Mouse (Mus musculus) liver, adult 2 months (tissue): Measurements from ENCODE around the gene Hdac6. TPM values are rescaled to one million over a fixed set of nuclear protein-coding genes. Genes with fewer than 3 reads are reported as not detected.

Experiments used
- DNase-seq: peaks from one replicate; pipeline ENCODE4 v3.0.0-alpha.2; 2011; ENCODE audit warnings: low read depth, low spot score; ENCODE audit errors: extremely low read depth
- H3K27ac ChIP-seq: fragments of 200-500 bp; replicated peaks from 2 replicates; pipeline ENCODE4 v1.5.1; 2012; ENCODE audit warnings: low read depth, mild to moderate bottlenecking, control low read depth, inconsistent platforms, low read length; ENCODE audit not compliant: insufficient read depth
- H3K27me3 ChIP-seq: fragments of 200-500 bp; 2 replicates; pipeline ENCODE4 v1.6.1; 2012; ENCODE audit warnings: mild to moderate bottlenecking, moderate library complexity, low read length, inconsistent platforms; ENCODE audit not compliant: control insufficient read depth, insufficient read depth
- H3K36me3 ChIP-seq: fragments of 200-500 bp; 2 replicates; pipeline ENCODE4 v1.6.1; 2012; ENCODE audit warnings: low read length, inconsistent platforms; ENCODE audit not compliant: control insufficient read depth, insufficient read depth
- H3K4me1 ChIP-seq: fragments of 200-500 bp; 2 replicates; pipeline ENCODE4 v1.6.1; 2011; ENCODE audit warnings: low read length; ENCODE audit not compliant: control insufficient read depth, insufficient read depth
- H3K4me3 ChIP-seq: fragments of 200-500 bp; 2 replicates; pipeline ENCODE4 v1.5.1; 2011; ENCODE audit warnings: low read depth, mild to moderate bottlenecking, control low read depth, low read length, moderate library complexity; ENCODE audit not compliant: insufficient read depth
- H3K79me2 ChIP-seq: fragments of 200-500 bp; 2 replicates; pipeline ENCODE4 v1.6.1; 2012; ENCODE audit warnings: inconsistent platforms, mild to moderate bottlenecking, low read length, moderate library complexity; ENCODE audit not compliant: control insufficient read depth, insufficient read depth
- H3K9ac ChIP-seq: fragments of 200-500 bp; 2 replicates; pipeline ENCODE4 v1.6.1; 2012; ENCODE audit warnings: low read depth, mild to moderate bottlenecking, control low read depth, inconsistent platforms, low read length
- CTCF ChIP-seq: fragments of 200-500 bp; IDR thresholded peaks from 2 replicates; pipeline ENCODE4 v1.5.1; 2011; ENCODE audit warnings: low read depth, low read length, control low read depth
- POLR2A ChIP-seq: fragments of 200-500 bp; IDR thresholded peaks from 2 replicates; pipeline ENCODE4 v1.6.1; 2011; ENCODE audit warnings: low read length, control low read depth; ENCODE audit not compliant: insufficient read depth; ENCODE audit errors: extremely low read depth
- WGBS: fragments of 180-500 bp; shearing (Covaris S2); methylation state at CpG from one replicate; pipeline ENCODE4 v1.1.7; 2018; 5-methylcytosine and 5-hydroxymethylcytosine counted together
- polyA plus RNA-seq: library from polyadenylated mRNA; depleted of rRNA; stranded (reverse); fragments of >200 nt; gene quantifications from 2 replicates; pipeline ENCODE4 v1.2.3, GENCODE M21; 2012; rRNA removed
- total RNA-seq: library from RNA; depleted of rRNA; stranded (reverse); fragments of >200 nt; gene quantifications from 2 replicates; pipeline ENCODE4 v1.2.3, GENCODE M21; 2014; rRNA removed

Hdac6 gene
- total and polyA plus RNA-seq, 2 experiments, result 9.8 to 19.8 TPM

DNA sequence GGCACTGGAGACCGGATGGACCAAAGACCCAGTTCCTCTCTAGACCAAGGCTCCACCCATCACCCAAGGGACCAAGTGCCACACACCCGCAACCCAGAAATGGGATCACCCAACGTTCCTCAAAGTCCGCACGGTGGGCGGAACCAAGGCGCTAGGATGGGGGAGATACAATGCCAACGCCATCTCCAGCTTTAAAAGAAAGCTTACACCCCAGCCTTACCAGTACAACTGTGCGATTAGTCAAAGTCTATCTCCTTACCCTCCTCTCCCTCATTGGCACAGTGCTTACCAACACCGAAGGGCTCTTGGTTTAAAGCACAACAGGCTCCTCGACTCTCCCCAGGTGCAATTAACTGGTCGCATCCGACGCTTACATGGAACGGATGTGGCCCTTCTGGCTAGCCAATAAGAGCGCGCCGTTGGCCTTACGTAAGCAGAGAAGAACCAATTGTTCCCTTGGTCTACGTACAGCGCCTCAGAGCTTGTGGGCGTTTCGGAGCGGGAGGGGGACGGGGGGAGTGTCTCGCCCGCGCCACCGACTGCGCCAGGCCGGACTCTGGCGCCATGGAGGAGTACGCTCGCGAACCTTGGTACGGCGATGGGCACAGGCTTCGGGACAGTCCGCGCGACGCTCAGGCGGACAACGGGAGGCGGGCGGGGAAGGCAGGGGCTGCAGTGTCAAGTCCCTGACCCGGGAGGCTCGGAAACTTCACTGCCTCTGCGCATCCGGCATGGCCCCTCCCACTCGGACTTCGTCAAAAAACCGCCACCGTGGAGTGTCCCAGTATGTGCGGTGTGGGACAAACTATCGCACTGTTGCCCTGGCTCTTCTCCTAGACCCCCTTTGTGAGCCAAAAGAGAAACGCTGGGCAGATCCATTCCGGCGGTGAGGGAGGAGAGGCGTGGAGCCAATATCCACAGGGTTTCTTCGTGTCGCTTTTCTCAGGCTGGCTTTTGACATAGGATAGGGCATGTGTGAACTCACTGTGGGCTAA lies 48.5 kb downstream of the Hdac6 start, which contains the start of the genes Pqbp1 and Timm17b:
TSS of gene Pqbp1 (minus strand) at position 390 of the 995 bp plus-strand sequence.
TSS of gene Timm17b (plus strand) at position 478 of the 995 bp plus-strand sequence.
- peak within 1 kb of the TSS; percentile 95 for H3K9ac ChIP-seq
- H3K27me3 ChIP-seq, result no peaks in the 10 kb centered on the region
- DNase-seq, result peak; percentile 91
- no peaks in the 10 kb centered on the region; the same call in 1 of the 2 replicates for H3K4me1 ChIP-seq
- H3K4me3 ChIP-seq, result peak within 1 kb of the TSS; percentile 93
- H3K36me3 ChIP-seq, result peaks cover 5% of the 10 kb centered on the region
- H3K79me2 ChIP-seq, result peaks cover 2% of the 10 kb centered on the region; the same call in 1 of the 2 replicates
- WGBS, result under 1% methylated on average over 59 of the region's 62 CpGs
- H3K27ac ChIP-seq, result peak within 1 kb of the TSS; percentile 94
- TF ChIP-seq POLR2A (0 out of 2 replicates have a peak, but pooled peaks have one; percentile 27), CTCF (no peak)

DNA sequence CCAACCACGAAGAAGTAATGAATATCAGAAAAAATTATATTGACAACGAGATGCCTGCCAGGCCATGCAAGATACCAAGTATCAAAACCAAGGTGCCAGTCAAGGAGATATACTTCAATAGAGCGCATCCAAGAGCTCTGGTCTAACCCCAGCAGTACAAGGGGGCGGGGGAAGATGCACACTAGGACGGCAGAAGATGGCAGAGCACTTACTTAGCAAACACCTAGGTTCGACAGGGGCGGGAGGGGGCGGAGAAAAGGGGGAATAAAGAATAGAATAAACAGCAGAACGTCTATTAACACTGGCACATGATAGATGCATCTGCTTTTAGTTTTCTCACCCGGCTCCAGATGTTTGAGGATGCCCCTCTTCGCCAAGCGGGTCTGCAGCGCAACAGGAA lies 49.5 kb downstream of the Hdac6 start:
- peak; percentile 5 for DNase-seq

DNA sequence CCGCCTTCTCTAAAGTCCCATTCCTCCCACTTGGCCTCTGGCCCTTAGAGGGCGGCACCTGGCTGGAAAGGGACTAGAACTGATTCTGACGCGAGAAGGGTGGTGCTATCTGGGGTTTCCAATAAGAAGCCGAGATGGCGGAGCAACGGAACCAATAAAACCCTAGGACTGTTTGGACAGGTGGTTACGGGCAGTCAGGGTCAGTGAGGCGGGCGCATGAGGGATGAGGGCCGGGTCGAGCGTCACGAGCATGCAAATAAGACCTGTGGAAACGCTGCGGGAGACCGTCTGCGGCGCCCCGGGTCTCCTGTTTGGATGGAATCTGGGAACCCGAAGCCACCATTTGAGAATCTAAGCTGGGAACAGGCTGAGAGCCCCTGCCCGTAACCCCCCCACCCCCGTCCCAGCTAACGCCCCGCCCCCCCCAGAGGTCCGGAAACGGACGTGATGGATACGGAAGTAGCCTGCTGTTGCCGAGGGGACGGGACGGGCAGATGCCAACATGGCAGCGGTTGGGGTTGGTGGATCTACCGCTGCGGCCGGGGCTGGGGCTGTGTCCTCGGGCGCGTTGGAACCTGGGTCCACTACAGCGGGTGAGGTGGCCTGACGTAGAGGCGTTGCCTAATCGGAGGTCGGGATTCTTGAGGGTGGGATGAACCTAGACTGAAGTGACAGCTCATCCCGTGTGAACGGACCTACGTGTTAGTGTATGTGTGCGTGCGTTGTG lies 63.7 kb downstream of the Hdac6 start, which contains the start of gene Slc35a2:
TSS of gene Slc35a2 (plus strand) at position 188 of the 727 bp plus-strand sequence.
- Histone ChIP-seq H3K36me3 (peaks cover 1% of the 10 kb centered on the region; the same call in 1 of the 2 replicates), H3K27me3 (no peaks in the 10 kb centered on the region), H3K4me1 (no peaks in the 10 kb centered on the region), H3K27ac (peak within 1 kb of the TSS; percentile 84), H3K79me2 (peaks cover 6% of the 10 kb centered on the region; the same call in 1 of the 2 replicates), H3K9ac (peak within 1 kb of the TSS; percentile 72), H3K4me3 (peak within 1 kb of the TSS; percentile 88)
- DNase-seq, result peak; percentile 93
- under 1% methylated on average over 46 of the region's 49 CpGs for WGBS
- peak; percentile 35; the same call in 1 of the 2 replicates for TF ChIP-seq POLR2A
- no peak for TF ChIP-seq CTCF

More for the DNA sequence above, 49.5 kb downstream of the Hdac6 start:
- Histone ChIP-seq H3K27ac (peak overlapping the region; percentile 88), H3K4me1 (no peaks in the 10 kb centered on the region; the same call in 1 of the 2 replicates), H3K4me3 (peak overlapping the region; percentile 59), H3K79me2 (peaks cover 2% of the 10 kb centered on the region; the same call in 1 of the 2 replicates), H3K27me3 (no peaks in the 10 kb centered on the region), H3K36me3 (peaks cover 6% of the 10 kb centered on the region), H3K9ac (peak overlapping the region; percentile 72)
- 9% methylated on average over 13 of the region's 13 CpGs for WGBS
- TF ChIP-seq POLR2A (no peak), CTCF (no peak)

Other genes starting within 250 kb of the Hdac6 start
- gene Wdr45, start 233.6 kb downstream of the Hdac6 start, total RNA-seq, result 33.4 and 37.1 TPM in 2 replicates
- 39.9 and 48.3 TPM in 2 replicates for gene Wdr45, start 233.6 kb downstream of the Hdac6 start, polyA plus RNA-seq
- gene Gm45208, start 225.6 kb downstream of the Hdac6 start, total RNA-seq, result 1.0 TPM in 1 of 2 replicates, not detected in the other
- gene Gm45208, start 225.6 kb downstream of the Hdac6 start, polyA plus RNA-seq, result 1.5 and 1.9 TPM in 2 replicates
- 1.1 and 2.8 TPM in 2 replicates for gene Praf2, start 219.4 kb downstream of the Hdac6 start, total RNA-seq
- gene Praf2, start 219.4 kb downstream of the Hdac6 start, polyA plus RNA-seq, result 7.7 and 13.9 TPM in 2 replicates
- gene Ccdc120, start 197.0 kb downstream of the Hdac6 start, total RNA-seq, result 0.34 and 0.37 TPM in 2 replicates
- gene Ccdc120, start 197.0 kb downstream of the Hdac6 start, polyA plus RNA-seq, result 1.00 and 1.1 TPM in 2 replicates
- gene Tfe3, start 185.3 kb downstream of the Hdac6 start, total RNA-seq, result 4.7 and 9.4 TPM in 2 replicates
- 15.6 and 17.0 TPM in 2 replicates for gene Tfe3, start 185.3 kb downstream of the Hdac6 start, polyA plus RNA-seq
- gene Gripap1, start 158.1 kb downstream of the Hdac6 start, total RNA-seq, result 11.5 and 13.5 TPM in 2 replicates
- gene Gripap1, start 158.1 kb downstream of the Hdac6 start, polyA plus RNA-seq, result 14.6 and 22.2 TPM in 2 replicates
- not detected in 2 replicates for gene Kcnd1, start 125.6 kb downstream of the Hdac6 start, total RNA-seq
- 0.11 TPM in 2 replicates for gene Kcnd1, start 125.6 kb downstream of the Hdac6 start, polyA plus RNA-seq
- gene Otud5, start 106.5 kb downstream of the Hdac6 start, total RNA-seq, result 18.0 and 22.0 TPM in 2 replicates
- 14.2 and 17.0 TPM in 2 replicates for gene Otud5, start 106.5 kb downstream of the Hdac6 start, polyA plus RNA-seq
- 0.74 and 1.9 TPM in 2 replicates for gene Pim2, start 69.6 kb downstream of the Hdac6 start, total RNA-seq
- gene Pim2, start 69.6 kb downstream of the Hdac6 start, polyA plus RNA-seq, result 4.7 and 5.4 TPM in 2 replicates
- 10.6 and 11.5 TPM in 2 replicates for gene Slc35a2, start 63.9 kb downstream of the Hdac6 start, total RNA-seq
- 34.7 and 42.6 TPM in 2 replicates for gene Slc35a2, start 63.9 kb downstream of the Hdac6 start, polyA plus RNA-seq
- gene Pqbp1, start 48.6 kb downstream of the Hdac6 start, total RNA-seq, result 14.3 and 15.3 TPM in 2 replicates
- 49.1 and 51.2 TPM in 2 replicates for gene Pqbp1, start 48.6 kb downstream of the Hdac6 start, polyA plus RNA-seq
- 20.7 and 27.5 TPM in 2 replicates for gene Timm17b, start 48.5 kb downstream of the Hdac6 start, total RNA-seq
- gene Timm17b, start 48.5 kb downstream of the Hdac6 start, polyA plus RNA-seq, result 53.7 and 58.2 TPM in 2 replicates
- not detected in 2 replicates for gene Gm10491, start 40.1 kb downstream of the Hdac6 start, total RNA-seq
- not detected in 2 replicates for gene Gm10491, start 40.1 kb downstream of the Hdac6 start, polyA plus RNA-seq
- not detected in 2 replicates for gene Gm10490, start 38.3 kb downstream of the Hdac6 start, total RNA-seq
- not detected in 2 replicates for gene Gm10490, start 38.3 kb downstream of the Hdac6 start, polyA plus RNA-seq
- gene Pcsk1n, start 28.1 kb downstream of the Hdac6 start, total RNA-seq, result 0.09 TPM in 1 of 2 replicates, not detected in the other
- gene Pcsk1n, start 28.1 kb downstream of the Hdac6 start, polyA plus RNA-seq, result not detected in 2 replicates
- not detected in 2 replicates for gene Eras, start 19.3 kb downstream of the Hdac6 start, total RNA-seq
- not detected in 2 replicates for gene Eras, start 19.3 kb downstream of the Hdac6 start, polyA plus RNA-seq
- gene Gata1, start 30.2 kb upstream of the Hdac6 start, total RNA-seq, result 0.09 TPM in 1 of 2 replicates, not detected in the other
- 0.06 TPM in 1 of 2 replicates, not detected in the other for gene Gata1, start 30.2 kb upstream of the Hdac6 start, polyA plus RNA-seq
- gene Glod5, start 70.6 kb upstream of the Hdac6 start, total RNA-seq, result not detected in 2 replicates
- not detected in 2 replicates for gene Glod5, start 70.6 kb upstream of the Hdac6 start, polyA plus RNA-seq
- 3.5 and 4.6 TPM in 2 replicates for gene Suv39h1, start 126.9 kb upstream of the Hdac6 start, total RNA-seq
- 4.3 and 4.4 TPM in 2 replicates for gene Suv39h1, start 126.9 kb upstream of the Hdac6 start, polyA plus RNA-seq
- 1.6 and 2.2 TPM in 2 replicates for gene Was, start 142.6 kb upstream of the Hdac6 start, total RNA-seq
- gene Was, start 142.6 kb upstream of the Hdac6 start, polyA plus RNA-seq, result 0.83 and 1.7 TPM in 2 replicates
- gene Wdr13, start 185.0 kb upstream of the Hdac6 start, total RNA-seq, result 16.7 and 18.5 TPM in 2 replicates
- gene Wdr13, start 185.0 kb upstream of the Hdac6 start, polyA plus RNA-seq, result 44.1 and 49.8 TPM in 2 replicates
- gene Rbm3, start 198.0 kb upstream of the Hdac6 start, total RNA-seq, result 61.7 and 67.0 TPM in 2 replicates
- gene Rbm3, start 198.0 kb upstream of the Hdac6 start, polyA plus RNA-seq, result 13.2 and 24.3 TPM in 2 replicates
- gene Tbc1d25, start 228.3 kb upstream of the Hdac6 start, total RNA-seq, result 0.92 and 1.9 TPM in 2 replicates
- 6.3 and 8.9 TPM in 2 replicates for gene Tbc1d25, start 228.3 kb upstream of the Hdac6 start, polyA plus RNA-seq
- gene Ebp, start 245.6 kb upstream of the Hdac6 start, total RNA-seq, result 243 and 273 TPM in 2 replicates
- gene Ebp, start 245.6 kb upstream of the Hdac6 start, polyA plus RNA-seq, result 605 and 631 TPM in 2 replicates